Mouse (Mus musculus) cerebellum, adult 11 months (tissue): ENCODE measurements around the gene Zfp36.

ENCODE experiments used
- DNase-seq: peaks from one replicate; pipeline ENCODE4 v3.0.0; 2022

Zfp36 gene

DNA sequence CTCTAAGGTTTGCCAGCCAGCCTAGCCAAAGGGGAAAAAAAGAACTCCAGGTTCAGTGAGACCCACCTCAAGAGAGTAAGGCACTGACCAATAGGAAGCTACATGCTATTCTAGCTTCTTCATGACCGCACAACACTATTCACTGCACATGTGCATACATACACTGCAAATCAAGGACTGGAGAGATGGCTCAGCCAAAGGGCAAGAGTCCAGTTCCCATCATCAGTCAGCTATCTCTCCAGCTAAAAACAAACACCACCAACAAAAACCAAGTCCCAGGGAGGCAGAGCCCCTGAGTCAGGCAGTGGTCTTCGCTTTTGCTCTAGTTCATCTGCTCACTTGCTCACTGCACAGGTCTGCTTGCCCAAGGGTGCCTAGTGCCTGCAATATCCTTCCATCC, 51.8 kb downstream of the Zfp36 start:
- no peak for DNase-seq
